28 mouse cellular contexts compared by ENCODE assay signal in genomic region chr13:97538441-97538840, GRCm38 (mm10).
A peak's percentile ranks its signal among the peaks of the same experiment; 100 is the strongest.
DNase-seq lines count a peak whose midpoint lies in the region; ATAC-seq and TF ChIP-seq lines count a peak whose summit lies in the region.
"Had no signal": no experiment of that assay in that cellular context is flagged by ENCODE, and none has a peak within 500 bp of the region (broad histone marks: within the 10 kb centered on the region; RNA-seq: fewer than 3 reads in every experiment).

No protein-coding gene starts in this region.

- no peak overlapping the region for H3K9ac ChIP-seq in forebrain, postnatal 0 days
- H3K9ac ChIP-seq in midbrain, embryonic 15.5 days = no peak overlapping the region
- H3K9ac ChIP-seq in midbrain, embryonic 16.5 days (ENCODE audit: low read depth, low read length) = no peak overlapping the region
- no peak overlapping the region for H3K9ac ChIP-seq in midbrain, postnatal 0 days (replicated peaks; ENCODE audit: low read length, poor library complexity, severe bottlenecking)
- H3K9ac ChIP-seq: forebrain, embryonic 13.5 days; heart, embryonic 13.5 days; hindbrain, embryonic 14.5 days; liver, embryonic 13.5 days; neural tube, embryonic 15.5 days; stomach, embryonic 15.5 days had no signal

- ATAC-seq in forebrain, postnatal 0 days = no peak
- ATAC-seq in midbrain, embryonic 15.5 days (replicated peaks) = no peak
- ATAC-seq in midbrain, embryonic 16.5 days = no peak
- ATAC-seq in midbrain, postnatal 0 days (ENCODE audit: low FRiP score) = no peak
- no peak for ATAC-seq in cerebellum, adult (ENCODE audit: insufficient number of reproducible peaks, low FRiP score, low TSS enrichment)
- ATAC-seq: forebrain, embryonic 13.5 days; intestine, embryonic 16.5 days; Patski had no signal

- no peaks in the 10 kb centered on the region for H3K9me3 ChIP-seq in forebrain, postnatal 0 days (ENCODE audit: low read length)
- H3K9me3 ChIP-seq in forebrain, embryonic 10.5 days = no peaks in the 10 kb centered on the region
- H3K9me3 ChIP-seq in midbrain, embryonic 15.5 days = no peaks in the 10 kb centered on the region
- H3K9me3 ChIP-seq in midbrain, embryonic 16.5 days (replicated peaks; ENCODE audit: control insufficient read depth, low read length, poor library complexity, severe bottlenecking) = no peaks in the 10 kb centered on the region
- no peaks in the 10 kb centered on the region for H3K9me3 ChIP-seq in midbrain, postnatal 0 days (ENCODE audit: low read length)
- H3K9me3 ChIP-seq: forebrain, embryonic 13.5 days; G1E; heart, embryonic 13.5 days; liver, embryonic 13.5 days; neural tube, embryonic 15.5 days; stomach, embryonic 15.5 days had no signal

- H3K4me2 ChIP-seq in forebrain, postnatal 0 days (ENCODE audit: low read depth) = no peak overlapping the region
- H3K4me2 ChIP-seq in midbrain, embryonic 15.5 days = 0 out of 2 replicates have a peak overlapping the region, but pooled peaks have one; percentile 7
- no peak overlapping the region for H3K4me2 ChIP-seq in midbrain, embryonic 16.5 days (ENCODE audit: low read length)
- no peak overlapping the region for H3K4me2 ChIP-seq in midbrain, postnatal 0 days (ENCODE audit: low read depth, low read length, poor library complexity, severe bottlenecking)
- H3K4me2 ChIP-seq: forebrain, embryonic 13.5 days; heart, embryonic 13.5 days; hindbrain, embryonic 14.5 days; liver, embryonic 13.5 days; neural tube, embryonic 15.5 days; stomach, embryonic 15.5 days had no signal

- peaks cover 5% of the 10 kb centered on the region for H3K4me1 ChIP-seq in forebrain, postnatal 0 days (ENCODE audit: insufficient read depth)
- H3K4me1 ChIP-seq in forebrain, embryonic 10.5 days = peaks cover 19% of the 10 kb centered on the region
- H3K4me1 ChIP-seq in midbrain, embryonic 15.5 days = peaks cover 13% of the 10 kb centered on the region; the same call in 1 of the 2 replicates
- peaks cover 7% of the 10 kb centered on the region for H3K4me1 ChIP-seq in midbrain, embryonic 16.5 days (ENCODE audit: control insufficient read depth, insufficient read depth, low read length)
- no peaks in the 10 kb centered on the region for H3K4me1 ChIP-seq in midbrain, postnatal 0 days (ENCODE audit: insufficient read depth, low read length)

- H3K27me3 ChIP-seq in forebrain, postnatal 0 days (ENCODE audit: insufficient read depth, low read length) = no peaks in the 10 kb centered on the region
- H3K27me3 ChIP-seq in forebrain, embryonic 10.5 days (ENCODE audit: poor library complexity, severe bottlenecking) = no peaks in the 10 kb centered on the region
- no peaks in the 10 kb centered on the region for H3K27me3 ChIP-seq in midbrain, embryonic 15.5 days (replicated peaks)
- no peaks in the 10 kb centered on the region for H3K27me3 ChIP-seq in midbrain, embryonic 16.5 days (ENCODE audit: control insufficient read depth, insufficient read depth, low read depth, low read length)
- H3K27me3 ChIP-seq in midbrain, postnatal 0 days (ENCODE audit: insufficient read depth, low read length) = no peaks in the 10 kb centered on the region
- H3K27me3 ChIP-seq: forebrain, embryonic 13.5 days; heart, embryonic 13.5 days; liver, embryonic 13.5 days; neural tube, embryonic 15.5 days; Patski; stomach, embryonic 15.5 days had no signal

- 86% methylated on average over 7 of the region's 7 CpGs for WGBS in forebrain, postnatal 0 days
- 94% methylated on average over 7 of the region's 7 CpGs for WGBS in forebrain, embryonic 10.5 days
- WGBS in midbrain, embryonic 15.5 days = 92% methylated on average over 7 of the region's 7 CpGs
- WGBS in midbrain, embryonic 16.5 days = 92% methylated on average over 7 of the region's 7 CpGs
- WGBS in midbrain, postnatal 0 days = 90% methylated on average over 7 of the region's 7 CpGs

- no peak for TF ChIP-seq CTCF in forebrain, postnatal 0 days (IDR thresholded peaks at IDR 0.05; ENCODE audit: low read depth)
- no peak for TF ChIP-seq CTCF in midbrain, postnatal 0 days (IDR thresholded peaks at IDR 0.05)

- no peak overlapping the region for H3K4me3 ChIP-seq in forebrain, postnatal 0 days (ENCODE audit: low read depth, low read length)
- no peak overlapping the region for H3K4me3 ChIP-seq in forebrain, embryonic 10.5 days
- no peak overlapping the region for H3K4me3 ChIP-seq in midbrain, embryonic 15.5 days
- H3K4me3 ChIP-seq in midbrain, embryonic 16.5 days (ENCODE audit: low read depth, low read length) = no peak overlapping the region
- H3K4me3 ChIP-seq in midbrain, postnatal 0 days (ENCODE audit: low read depth, low read length) = no peak overlapping the region
- H3K4me3 ChIP-seq: forebrain, embryonic 13.5 days; heart, adult 2 months; heart, embryonic 13.5 days; liver, embryonic 13.5 days; neural tube, embryonic 15.5 days; stomach, embryonic 15.5 days had no signal

- DNase-seq in forebrain, postnatal 0 days = peak; percentile 46
- DNase-seq in forebrain, embryonic 10.5 days (ENCODE audit: extremely low spot score, low spot score) = no peak
- peak; percentile 45 for DNase-seq in kidney, adult 9 months
- no peak for DNase-seq in kidney, adult 18-20 months
- peak; percentile 59 for DNase-seq in midbrain, postnatal 0 days (ENCODE audit: low spot score)
- DNase-seq: adrenal gland, adult 8-10 months; cerebellum, adult 8-10 months; cerebellum, postnatal 36 days; gastrocnemius, postnatal 25 days; heart, adult 2 months; heart, postnatal 14 days; liver, embryonic 13.5 days; lung, adult 2 months; lung, postnatal 14 days; thymus, adult 2 months; thymus, postnatal 4 days had no signal

- H3K36me3 ChIP-seq in forebrain, postnatal 0 days (ENCODE audit: insufficient read depth) = no peaks in the 10 kb centered on the region
- H3K36me3 ChIP-seq in forebrain, embryonic 10.5 days (replicated peaks) = no peaks in the 10 kb centered on the region
- H3K36me3 ChIP-seq in midbrain, embryonic 15.5 days (replicated peaks) = no peaks in the 10 kb centered on the region
- H3K36me3 ChIP-seq in midbrain, embryonic 16.5 days (ENCODE audit: control insufficient read depth, insufficient read depth, low read length) = no peaks in the 10 kb centered on the region
- no peaks in the 10 kb centered on the region for H3K36me3 ChIP-seq in midbrain, postnatal 0 days (ENCODE audit: insufficient read depth, low read length)
- H3K36me3 ChIP-seq: G1E; heart, embryonic 13.5 days; liver, embryonic 13.5 days; neural tube, embryonic 15.5 days; stomach, embryonic 15.5 days had no signal

- peak overlapping the region; percentile 85 for H3K27ac ChIP-seq in forebrain, postnatal 0 days (ENCODE audit: low read depth, low read length)
- H3K27ac ChIP-seq in forebrain, embryonic 10.5 days = no peak overlapping the region
- H3K27ac ChIP-seq in midbrain, embryonic 15.5 days = no peak overlapping the region
- no peak overlapping the region for H3K27ac ChIP-seq in midbrain, embryonic 16.5 days (ENCODE audit: low read length)
- no peak overlapping the region for H3K27ac ChIP-seq in midbrain, postnatal 0 days (ENCODE audit: low read depth, low read length)
- H3K27ac ChIP-seq: forebrain, embryonic 13.5 days; heart, adult 2 months; heart, embryonic 13.5 days; hindbrain, embryonic 14.5 days; kidney, postnatal 0 days; liver, embryonic 13.5 days; neural tube, embryonic 15.5 days; stomach, embryonic 15.5 days had no signal

Comparison
In these comparisons a context has a peak if more than half of its experiments do, and no peak if none do; other contexts are left out.
1. DNase-seq: peak in forebrain, postnatal 0 days (single experiment), kidney, adult 9 months (single experiment) and midbrain, postnatal 0 days (single experiment); none in forebrain, embryonic 10.5 days (single experiment) and kidney, adult 18-20 months (single experiment).